Mouse (Mus musculus) pancreas, adult 10 weeks (tissue): ENCODE data around the gene Olfr406. TPM values are rescaled to one million over a fixed set of nuclear protein-coding genes. Genes with fewer than 3 reads are reported as not detected.

Source experiments
- polyA plus RNA-seq: library from polyadenylated mRNA; stranded (reverse); fragments of 350-450 nt; fragmentation: Illumina TruSeq; extraction: RNeasy Lipid Tissue Mini Kit (QIAGEN cat#74804); gene quantifications from one replicate; pipeline ENCODE4 v1.2.3, GENCODE M21; 2015; ENCODE audit warnings: low read depth, low replicate concordance; ENCODE audit not compliant: insufficient read depth

Olfr406 gene
- not detected for polyA plus RNA-seq

GRCm38 (mm10) chr11:74259508-74259907 lies at the start of gene Olfr406:
TSS of gene Olfr406 (plus strand) at chr11:74259808.

GRCm38 (mm10) chr11:74211279-74211678 lies 48.3 kb upstream of the Olfr406 start, which contains the start of gene Olfr43:
TSS of gene Olfr43 (minus strand) at chr11:74211379.

GRCm38 (mm10) chr11:74283436-74283835 lies 23.8 kb downstream of the Olfr406 start, which contains the start of gene Olfr59:
TSS of gene Olfr59 (plus strand) at chr11:74283736.

Other genes with a start within 250 kb of the Olfr406 start
- not detected for gene Olfr139, start 203.3 kb upstream of the Olfr406 start, polyA plus RNA-seq
- not detected for gene Olfr399, start 203.2 kb upstream of the Olfr406 start, polyA plus RNA-seq
- gene Zfp616, start 189.9 kb upstream of the Olfr406 start, polyA plus RNA-seq = not detected
- not detected for gene Olfr401, start 146.1 kb upstream of the Olfr406 start, polyA plus RNA-seq
- not detected for gene Olfr402, start 106.3 kb upstream of the Olfr406 start, polyA plus RNA-seq
- not detected for gene Olfr403, start 73.6 kb upstream of the Olfr406 start, polyA plus RNA-seq
- gene Olfr43, start 48.4 kb upstream of the Olfr406 start, polyA plus RNA-seq = not detected
- gene Olfr59, start 23.9 kb downstream of the Olfr406 start, polyA plus RNA-seq = not detected
- gene Olfr410, start 78.2 kb downstream of the Olfr406 start, polyA plus RNA-seq = not detected
- not detected for gene Olfr411, start 92.8 kb downstream of the Olfr406 start, polyA plus RNA-seq
- not detected for gene Olfr412, start 102.3 kb downstream of the Olfr406 start, polyA plus RNA-seq